Mouse (Mus musculus) forebrain, embryonic 16.5 days (tissue): ENCODE results near the gene Tmem239. TPM values are rescaled to one million over a fixed set of nuclear protein-coding genes. Genes with fewer than 3 reads are reported as not detected.

ENCODE experiments used
- ATAC-seq: fragments of 200-750 bp; cut with Nextera tagmentation; 2 replicates; pipeline ENCODE4 v1.8.0; 2017; ENCODE audit warnings: mild to moderate bottlenecking, moderate library complexity
- H3K27ac ChIP-seq: fragments of 300-500 bp; sonication (generic); 2 replicates; pipeline ENCODE4 v1.5.1; 2014; ENCODE audit warnings: low read length, control low read depth
- H3K27me3 ChIP-seq: fragments of 300-500 bp; sonication (generic); replicated peaks from 2 replicates; pipeline ENCODE4 v1.6.1; 2014; ENCODE audit warnings: low read length; ENCODE audit not compliant: control insufficient read depth, insufficient read depth
- H3K36me3 ChIP-seq: fragments of 300-500 bp; sonication (generic); 2 replicates; pipeline ENCODE4 v1.6.1; 2014; ENCODE audit not compliant: control insufficient read depth, insufficient read depth
- H3K4me1 ChIP-seq: fragments of 300-500 bp; sonication (generic); replicated peaks from 2 replicates; pipeline ENCODE4 v1.6.1; 2014; ENCODE audit warnings: low read length; ENCODE audit not compliant: control insufficient read depth, insufficient read depth
- H3K4me2 ChIP-seq: fragments of 300-500 bp; sonication (generic); 2 replicates; pipeline ENCODE4 v1.6.1; 2014; ENCODE audit warnings: mild to moderate bottlenecking, low read length, control low read depth
- H3K4me3 ChIP-seq: fragments of 300-500 bp; sonication (generic); replicated peaks from 2 replicates; pipeline ENCODE4 v1.5.1; 2014; ENCODE audit warnings: mild to moderate bottlenecking, low read length, control low read depth
- H3K9ac ChIP-seq: fragments of 300-500 bp; sonication (generic); replicated peaks from 2 replicates; pipeline ENCODE4 v1.6.1; 2014; ENCODE audit warnings: low read depth, low read length, control low read depth
- H3K9me3 ChIP-seq: fragments of 300-500 bp; sonication (generic); 2 replicates; pipeline ENCODE4 v1.6.1; 2016; ENCODE audit warnings: low read length; ENCODE audit not compliant: control insufficient read depth
- WGBS: fragments of 180-500 bp; shearing (Covaris S2); extraction: QIAGEN DNeasy Blood & Tissue Kit; methylation state at CpG from one replicate; pipeline ENCODE4 v1.1.7; 2014; 5-methylcytosine and 5-hydroxymethylcytosine counted together
- polyA plus RNA-seq: library from polyadenylated mRNA; unstranded; fragments of >200 nt; fragmentation: Nextera tagmentation; extraction: Ambion mirVana; gene quantifications from 2 replicates; pipeline ENCODE4 v1.2.1, GENCODE M21; 2015

The Tmem239 gene
- polyA plus RNA-seq, 1 experiment from 2014 or later, result 0.27 TPM

- peaks cover 34% of the 10 kb centered on the region for H3K4me1 ChIP-seq
- peak; percentile 94 for ATAC-seq
- H3K27me3 ChIP-seq, result no peaks in the 10 kb centered on the region
- no peaks in the 10 kb centered on the region for H3K9me3 ChIP-seq
- H3K4me2 ChIP-seq, result peak within 1 kb of the TSS; percentile 79
- H3K9ac ChIP-seq, result peak within 1 kb of the TSS; percentile 77
- H3K4me3 ChIP-seq, result peak within 1 kb of the TSS; percentile 65
- H3K36me3 ChIP-seq, result no peaks in the 10 kb centered on the region
- WGBS, result under 1% methylated on average over 58 of the region's 58 CpGs
- H3K27ac ChIP-seq, result peak within 1 kb of the TSS; percentile 90
Observed at GRCm38 (mm10) chr2:130424126-130424853, 18.0 kb downstream of the Tmem239 start, which contains the start of the genes Vps16 and Pced1a. Gene Vps16, plus strand, starts transcription at chr2:130424339. Gene Pced1a, minus strand, starts transcription at chr2:130424701.

- Histone ChIP-seq H3K4me2 (peak overlapping the region; percentile 79), H3K4me1 (peaks cover 34% of the 10 kb centered on the region), H3K4me3 (peak overlapping the region; percentile 65), H3K27ac (peak overlapping the region; percentile 90), H3K27me3 (no peaks in the 10 kb centered on the region), H3K9ac (peak overlapping the region; percentile 77), H3K9me3 (no peaks in the 10 kb centered on the region), H3K36me3 (no peaks in the 10 kb centered on the region)
- ATAC-seq, result no peak
- 30% methylated on average over 5 of the region's 5 CpGs for WGBS
Observed at GRCm38 (mm10) chr2:130425112-130425511, 18.8 kb downstream of the Tmem239 start.

GRCm38 (mm10) chr2:130429851-130430250, 23.6 kb downstream of the Tmem239 start:
- Histone ChIP-seq H3K36me3 (no peaks in the 10 kb centered on the region), H3K27ac (no peak overlapping the region), H3K4me1 (peaks cover 9% of the 10 kb centered on the region), H3K27me3 (no peaks in the 10 kb centered on the region), H3K9me3 (no peaks in the 10 kb centered on the region), H3K4me2 (no peak overlapping the region), H3K4me3 (no peak overlapping the region), H3K9ac (no peak overlapping the region)
- no peak for ATAC-seq
- 57% methylated on average over 2 of the region's 2 CpGs for WGBS

- H3K4me3 ChIP-seq, result no peak overlapping the region
- H3K36me3 ChIP-seq, result no peaks in the 10 kb centered on the region
- no peak overlapping the region for H3K4me2 ChIP-seq
- H3K9ac ChIP-seq, result no peak overlapping the region
- H3K9me3 ChIP-seq, result no peaks in the 10 kb centered on the region
- ATAC-seq, result no peak
- H3K4me1 ChIP-seq, result peaks cover 2% of the 10 kb centered on the region
- no peak overlapping the region for H3K27ac ChIP-seq
- H3K27me3 ChIP-seq, result no peaks in the 10 kb centered on the region
- WGBS, result 81% methylated on average over 3 of the region's 3 CpGs
Observed at GRCm38 (mm10) chr2:130430484-130430883, 24.2 kb downstream of the Tmem239 start.

GRCm38 (mm10) chr2:130432157-130432556, 25.9 kb downstream of the Tmem239 start:
- no peak overlapping the region for H3K9ac ChIP-seq
- 67% methylated on average over 3 of the region's 3 CpGs for WGBS
- no peaks in the 10 kb centered on the region for H3K36me3 ChIP-seq
- H3K4me2 ChIP-seq, result no peak overlapping the region
- no peak overlapping the region for H3K4me3 ChIP-seq
- peak; percentile 67 for ATAC-seq
- H3K27ac ChIP-seq, result peak overlapping the region; percentile 37
- H3K9me3 ChIP-seq, result no peaks in the 10 kb centered on the region
- H3K4me1 ChIP-seq, result no peaks in the 10 kb centered on the region
- H3K27me3 ChIP-seq, result no peaks in the 10 kb centered on the region

- no peak overlapping the region for H3K9ac ChIP-seq
Observed at GRCm38 (mm10) chr2:130433152-130433551, 26.9 kb downstream of the Tmem239 start.

GRCm38 (mm10) chr2:130436769-130437168, 30.5 kb downstream of the Tmem239 start:
- Histone ChIP-seq H3K27ac (no peak overlapping the region), H3K27me3 (no peaks in the 10 kb centered on the region), H3K4me1 (no peaks in the 10 kb centered on the region), H3K36me3 (peaks cover 19% of the 10 kb centered on the region), H3K9ac (no peak overlapping the region), H3K4me3 (no peak overlapping the region), H3K9me3 (no peaks in the 10 kb centered on the region), H3K4me2 (no peak overlapping the region)
- ATAC-seq, result no peak
- WGBS, result 100% methylated on average over 1 of the region's 1 CpGs

More at GRCm38 (mm10) chr2:130433152-130433551, 26.9 kb downstream of the Tmem239 start:
- ATAC-seq, result no peak; the same call in 1 of the 2 replicates
- no peak overlapping the region for H3K4me2 ChIP-seq
- no peaks in the 10 kb centered on the region for H3K27me3 ChIP-seq
- H3K9me3 ChIP-seq, result no peaks in the 10 kb centered on the region
- no peaks in the 10 kb centered on the region for H3K4me1 ChIP-seq
- H3K36me3 ChIP-seq, result no peaks in the 10 kb centered on the region
- no peak overlapping the region for H3K27ac ChIP-seq
- H3K4me3 ChIP-seq, result no peak overlapping the region
- WGBS, result 28% methylated on average over 4 of the region's 4 CpGs

GRCm38 (mm10) chr2:130438861-130439260, 32.6 kb downstream of the Tmem239 start:
- H3K9me3 ChIP-seq, result no peaks in the 10 kb centered on the region
- H3K9ac ChIP-seq, result no peak overlapping the region
- no peak for ATAC-seq
- no peaks in the 10 kb centered on the region for H3K4me1 ChIP-seq
- no peak overlapping the region for H3K4me3 ChIP-seq
- H3K36me3 ChIP-seq, result peaks cover 29% of the 10 kb centered on the region
- H3K4me2 ChIP-seq, result no peak overlapping the region
- H3K27me3 ChIP-seq, result no peaks in the 10 kb centered on the region
- no peak overlapping the region for H3K27ac ChIP-seq
- 96% methylated on average over 3 of the region's 3 CpGs for WGBS

GRCm38 (mm10) chr2:130439840-130440480, 33.7 kb downstream of the Tmem239 start:
- H3K27me3 ChIP-seq, result no peaks in the 10 kb centered on the region
- H3K36me3 ChIP-seq, result peaks cover 29% of the 10 kb centered on the region
- H3K27ac ChIP-seq, result no peak overlapping the region
- no peaks in the 10 kb centered on the region for H3K4me1 ChIP-seq
- 91% methylated on average over 4 of the region's 4 CpGs for WGBS
- no peak overlapping the region for H3K4me2 ChIP-seq
- no peak for ATAC-seq
- H3K9ac ChIP-seq, result no peak overlapping the region
- no peak overlapping the region for H3K4me3 ChIP-seq
- H3K9me3 ChIP-seq, result no peaks in the 10 kb centered on the region
